Mouse (Mus musculus) neural tube, embryonic 11.5 days (tissue): ENCODE measurements at regions not wholly inside any gene's neighbourhood (a gene's known extent, or its start where the extent isn't known, plus 50 kb on each side); places are given as distances from the start of the nearest gene placed in this dataset.

Source experiments
- ATAC-seq: fragments of 200-750 bp; cut with Nextera tagmentation; 2 replicates; pipeline ENCODE4 v1.8.0; 2017; ENCODE audit warnings: moderate number of reproducible peaks, mild to moderate bottlenecking, moderate TSS enrichment, moderate library complexity; ENCODE audit not compliant: insufficient read depth, low FRiP score, low TSS enrichment
- DNase-seq: peaks from one replicate; pipeline ENCODE4 v3.0.0-alpha.2; 2015; ENCODE audit warnings: low spot score
- H3K27ac ChIP-seq: fragments of 300-500 bp; sonication (generic); 2 replicates; pipeline ENCODE4 v1.5.1; 2014; ENCODE audit warnings: low read depth, mild to moderate bottlenecking, low read length
- H3K27me3 ChIP-seq: fragments of 300-500 bp; sonication (generic); 2 replicates; pipeline ENCODE4 v1.6.1; 2014; ENCODE audit warnings: mild to moderate bottlenecking, low read length, mixed read lengths; ENCODE audit not compliant: control insufficient read depth, insufficient read depth
- H3K36me3 ChIP-seq: fragments of 300-500 bp; sonication (generic); 2 replicates; pipeline ENCODE4 v1.6.1; 2014; ENCODE audit warnings: mild to moderate bottlenecking, low read length, moderate library complexity, mixed read lengths; ENCODE audit not compliant: control insufficient read depth, insufficient read depth
- H3K4me1 ChIP-seq: fragments of 300-500 bp; sonication (generic); 2 replicates; pipeline ENCODE4 v1.6.1; 2014; ENCODE audit warnings: low read length, mixed read lengths; ENCODE audit not compliant: control insufficient read depth, insufficient read depth
- H3K4me2 ChIP-seq: fragments of 300-500 bp; sonication (generic); 2 replicates; pipeline ENCODE4 v1.6.1; 2014; ENCODE audit warnings: low read depth, mild to moderate bottlenecking, moderate library complexity
- H3K4me3 ChIP-seq: fragments of 300-500 bp; sonication (generic); 2 replicates; pipeline ENCODE4 v1.5.1; 2014; ENCODE audit warnings: low read depth, low read length
- H3K9ac ChIP-seq: fragments of 300-500 bp; sonication (generic); 2 replicates; pipeline ENCODE4 v1.6.1; 2014; ENCODE audit warnings: mild to moderate bottlenecking, low read length
- H3K9me3 ChIP-seq: fragments of 300-500 bp; sonication (generic); 2 replicates; pipeline ENCODE4 v1.6.1; 2016; ENCODE audit warnings: low read length; ENCODE audit not compliant: control insufficient read depth
- WGBS: fragments of 180-500 bp; shearing (Covaris S2); extraction: QIAGEN DNeasy Blood & Tissue Kit; methylation state at CpG from one replicate; pipeline ENCODE4 v1.1.7; 2014; 5-methylcytosine and 5-hydroxymethylcytosine counted together

DNA sequence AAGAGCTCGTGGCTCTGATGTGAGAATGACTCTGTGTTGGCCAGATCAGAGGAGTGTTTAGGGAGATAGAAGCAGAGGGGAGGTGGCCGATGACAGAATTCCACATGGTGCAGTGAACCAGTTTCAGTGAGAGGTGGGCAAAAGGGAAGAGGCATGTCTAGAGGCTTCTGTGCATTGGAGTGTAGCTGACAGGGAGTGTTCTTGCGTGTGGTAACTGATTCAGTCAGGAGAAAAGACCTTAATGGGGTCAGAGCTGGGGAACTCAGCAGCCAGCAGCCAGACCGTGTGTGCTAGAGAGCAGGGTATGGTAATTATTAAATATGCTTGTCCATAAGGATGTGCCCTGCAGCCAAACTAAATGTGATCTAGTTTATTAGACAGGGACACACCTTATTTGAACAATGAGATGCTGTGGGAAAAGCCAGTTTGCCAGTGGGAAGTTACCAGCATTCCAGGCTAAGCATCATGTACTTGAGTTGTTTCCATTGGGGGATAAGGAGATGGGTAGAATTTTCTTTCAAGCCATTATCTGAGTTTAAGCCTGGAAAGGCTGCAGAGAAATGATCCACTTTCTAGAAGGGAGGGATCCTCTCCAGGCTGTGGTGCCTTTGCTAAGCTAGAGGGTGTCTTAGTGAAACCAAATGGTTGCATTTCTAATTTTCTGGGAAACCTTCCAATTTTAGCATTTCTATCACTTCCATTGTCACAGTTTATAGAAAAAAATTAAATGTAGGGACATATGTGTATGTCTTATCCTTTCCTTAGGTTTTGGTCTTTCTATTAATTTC, 129.5 kb downstream of the Rsl24d1 start:
- no peak overlapping the region for H3K4me3 ChIP-seq
- 72% methylated on average over 4 of the region's 4 CpGs for WGBS
- no peak overlapping the region for H3K4me2 ChIP-seq
- no peak overlapping the region for H3K9ac ChIP-seq
- no peaks in the 10 kb centered on the region for H3K9me3 ChIP-seq
- H3K4me1 ChIP-seq, result no peaks in the 10 kb centered on the region
- DNase-seq (no peak), ATAC-seq (no peak)
- no peak overlapping the region for H3K27ac ChIP-seq
- no peaks in the 10 kb centered on the region for H3K27me3 ChIP-seq
- no peaks in the 10 kb centered on the region for H3K36me3 ChIP-seq

DNA sequence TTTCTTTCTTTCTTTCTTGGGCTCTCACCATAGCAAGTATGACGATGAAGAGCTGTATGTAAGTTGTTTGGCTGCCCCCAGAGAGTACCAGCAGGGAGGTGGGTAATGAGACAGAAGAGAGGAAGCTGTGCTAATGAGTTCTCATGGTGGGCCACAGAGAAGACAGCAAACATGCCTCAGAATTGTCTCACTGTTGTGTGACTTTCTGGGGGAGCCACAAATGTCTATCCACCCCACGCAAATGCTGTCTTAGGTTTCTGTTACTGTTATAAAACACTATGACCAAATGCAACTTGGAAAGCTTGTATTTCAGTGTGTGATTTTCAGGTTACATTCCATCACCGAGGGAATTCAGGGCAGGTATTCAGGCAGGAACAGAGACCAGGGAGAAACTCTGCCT, 131.0 kb downstream of the Rsl24d1 start:
- no peak overlapping the region for H3K4me3 ChIP-seq
- H3K4me2 ChIP-seq, result no peak overlapping the region
- H3K36me3 ChIP-seq, result no peaks in the 10 kb centered on the region
- no peaks in the 10 kb centered on the region for H3K9me3 ChIP-seq
- WGBS, result 72% methylated on average over 3 of the region's 3 CpGs
- H3K27me3 ChIP-seq, result no peaks in the 10 kb centered on the region
- DNase-seq (no peak), ATAC-seq (no peak)
- H3K4me1 ChIP-seq, result no peaks in the 10 kb centered on the region
- H3K9ac ChIP-seq, result no peak overlapping the region
- no peak overlapping the region for H3K27ac ChIP-seq

DNA sequence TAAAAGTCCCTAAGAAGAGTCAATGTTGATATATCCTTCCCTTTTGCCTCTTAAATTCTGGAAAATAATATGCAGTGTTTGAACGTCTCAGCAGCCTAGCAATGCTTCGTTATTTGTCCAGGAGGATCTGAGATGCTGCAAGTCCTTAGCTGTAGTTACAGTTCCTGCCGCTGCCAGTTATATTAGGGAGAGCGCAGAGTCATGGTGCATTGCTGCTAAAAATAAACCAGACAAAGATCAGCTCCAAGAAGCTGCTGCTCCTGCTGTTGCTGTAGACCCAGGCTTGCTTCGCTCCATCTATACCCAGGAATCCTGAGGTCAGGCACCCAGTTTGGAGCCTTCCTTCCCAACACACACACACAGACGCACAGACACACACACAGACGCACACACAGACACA, 132.3 kb downstream of the Rsl24d1 start:
- H3K4me3 ChIP-seq, result no peak overlapping the region
- no peaks in the 10 kb centered on the region for H3K27me3 ChIP-seq
- no peaks in the 10 kb centered on the region for H3K9me3 ChIP-seq
- no peaks in the 10 kb centered on the region for H3K4me1 ChIP-seq
- H3K9ac ChIP-seq, result no peak overlapping the region
- no peak for ATAC-seq
- no peak overlapping the region for H3K4me2 ChIP-seq
- WGBS, result 76% methylated on average over 7 of the region's 7 CpGs
- DNase-seq, result no peak
- no peaks in the 10 kb centered on the region for H3K36me3 ChIP-seq
- no peak overlapping the region for H3K27ac ChIP-seq

- Histone ChIP-seq H3K27me3 (no peaks in the 10 kb centered on the region), H3K9ac (no peak overlapping the region), H3K36me3 (no peaks in the 10 kb centered on the region), H3K4me3 (no peak overlapping the region), H3K4me2 (no peak overlapping the region), H3K27ac (no peak overlapping the region), H3K4me1 (no peaks in the 10 kb centered on the region), H3K9me3 (no peaks in the 10 kb centered on the region)
- ATAC-seq (no peak), DNase-seq (no peak)
- 70% methylated on average over 9 of the region's 9 CpGs for WGBS
Measured at GRCm38 (mm10) chr9:73258171-73258570, 144.9 kb downstream of the Rsl24d1 start.

- ATAC-seq, result no peak
Measured at GRCm38 (mm10) chr9:73258640-73259039, 145.4 kb downstream of the Rsl24d1 start.

GRCm38 (mm10) chr9:73262711-73263110, 149.5 kb downstream of the Rsl24d1 start:
- peak; percentile 23 for DNase-seq
- no peaks in the 10 kb centered on the region for H3K4me1 ChIP-seq
- 29% methylated on average over 5 of the region's 5 CpGs for WGBS
- H3K4me3 ChIP-seq, result no peak overlapping the region
- no peak overlapping the region for H3K9ac ChIP-seq
- ATAC-seq, result peak; percentile 85
- H3K9me3 ChIP-seq, result no peaks in the 10 kb centered on the region
- H3K27ac ChIP-seq, result no peak overlapping the region
- H3K36me3 ChIP-seq, result no peaks in the 10 kb centered on the region
- no peaks in the 10 kb centered on the region for H3K27me3 ChIP-seq
- H3K4me2 ChIP-seq, result no peak overlapping the region

More at GRCm38 (mm10) chr9:73258640-73259039, 145.4 kb downstream of the Rsl24d1 start:
- Histone ChIP-seq H3K4me3 (no peak overlapping the region), H3K27me3 (no peaks in the 10 kb centered on the region), H3K4me1 (no peaks in the 10 kb centered on the region), H3K9me3 (no peaks in the 10 kb centered on the region), H3K36me3 (no peaks in the 10 kb centered on the region), H3K9ac (no peak overlapping the region), H3K27ac (no peak overlapping the region), H3K4me2 (no peak overlapping the region)
- no peak for DNase-seq
- WGBS, result 89% methylated on average over 8 of the region's 8 CpGs

- Histone ChIP-seq H3K9ac (no peak overlapping the region), H3K27ac (no peak overlapping the region), H3K4me3 (no peak overlapping the region), H3K36me3 (no peaks in the 10 kb centered on the region), H3K9me3 (no peaks in the 10 kb centered on the region), H3K27me3 (no peaks in the 10 kb centered on the region), H3K4me1 (no peaks in the 10 kb centered on the region), H3K4me2 (no peak overlapping the region)
- no peak for DNase-seq
- 82% methylated on average over 5 of the region's 5 CpGs for WGBS
- no peak for ATAC-seq
Measured at GRCm38 (mm10) chr9:73270249-73270648, 157.0 kb downstream of the Rsl24d1 start.

GRCm38 (mm10) chr9:73272614-73273013, 159.4 kb downstream of the Rsl24d1 start:
- H3K9ac ChIP-seq, result no peak overlapping the region
- ATAC-seq (no peak), DNase-seq (no peak)
- no peaks in the 10 kb centered on the region for H3K4me1 ChIP-seq
- no peak overlapping the region for H3K4me2 ChIP-seq
- WGBS, result 77% methylated on average over 2 of the region's 2 CpGs
- H3K4me3 ChIP-seq, result no peak overlapping the region
- H3K27ac ChIP-seq, result no peak overlapping the region
- H3K27me3 ChIP-seq, result no peaks in the 10 kb centered on the region
- no peaks in the 10 kb centered on the region for H3K9me3 ChIP-seq
- H3K36me3 ChIP-seq, result no peaks in the 10 kb centered on the region

DNA sequence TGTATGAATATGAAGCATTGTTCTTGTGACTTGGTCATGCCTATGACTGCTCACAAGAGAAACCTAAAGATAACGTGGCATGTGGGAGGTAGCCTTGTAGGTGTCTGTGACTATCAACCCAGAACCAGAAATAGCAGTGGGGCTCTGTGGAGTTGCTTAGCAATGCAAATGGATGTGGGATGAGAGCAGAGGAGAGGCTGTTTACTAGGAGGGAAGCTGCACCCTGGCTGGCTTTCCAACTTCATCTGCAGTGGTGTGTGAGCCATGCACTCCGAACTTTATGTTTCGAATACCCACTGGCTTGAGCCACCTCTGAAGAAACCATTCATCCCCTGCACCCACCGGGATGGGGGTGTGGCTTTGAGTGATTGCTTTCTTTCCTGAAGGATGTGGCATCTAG, 160.5 kb downstream of the Rsl24d1 start:
- Histone ChIP-seq H3K9me3 (no peaks in the 10 kb centered on the region), H3K9ac (no peak overlapping the region), H3K27ac (no peak overlapping the region), H3K4me2 (no peak overlapping the region), H3K27me3 (no peaks in the 10 kb centered on the region), H3K4me1 (no peaks in the 10 kb centered on the region), H3K36me3 (no peaks in the 10 kb centered on the region), H3K4me3 (no peak overlapping the region)
- WGBS, result 75% methylated on average over 4 of the region's 4 CpGs
- ATAC-seq, result no peak
- no peak for DNase-seq
